Mouse (Mus musculus): ENCODE results near the gene Gpr84.

Gpr84 gene

GRCm38 (mm10) chr15:103310365-103310910, at the start of gene Gpr84:
Gpr84 (minus strand) TSS chr15:103310612.
- DNase-seq = no peak

DNA sequence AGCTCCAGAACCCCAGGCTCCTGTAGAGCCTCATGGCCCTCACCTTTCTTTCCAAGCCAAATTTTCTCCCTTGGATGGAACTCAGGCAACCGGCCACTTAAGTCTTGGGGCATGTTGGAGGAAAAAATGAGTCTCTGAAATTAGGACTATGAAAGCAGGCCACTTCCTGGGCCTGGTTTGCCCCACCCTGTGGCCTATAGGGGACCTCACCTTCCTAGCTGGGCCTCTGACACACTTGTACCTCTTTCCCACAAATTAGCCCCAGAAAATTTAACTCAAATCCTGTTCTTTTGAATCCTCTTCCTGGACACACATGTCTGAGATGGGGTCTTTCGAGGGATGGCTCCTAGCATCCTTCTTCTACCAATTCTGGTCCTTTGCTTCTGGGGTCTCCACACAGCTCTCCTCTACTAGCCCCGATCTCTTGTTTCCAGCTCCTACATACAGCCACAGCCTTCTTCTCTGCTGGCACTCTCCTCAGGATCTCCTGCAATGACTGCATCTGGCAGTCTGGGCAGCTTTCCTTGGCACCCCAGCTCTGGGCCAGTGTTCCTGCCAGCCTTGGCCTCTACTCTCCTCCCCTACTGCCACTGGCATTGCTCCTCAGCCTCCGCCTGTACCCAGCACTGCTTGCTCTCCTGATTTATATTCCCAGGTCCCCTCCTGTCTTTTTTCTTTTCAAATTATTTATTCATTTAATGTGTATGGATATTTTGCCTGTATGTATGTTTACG, 49.6 kb upstream of the Gpr84 start:
- DNase-seq = no peak

- DNase-seq = no peak
Measured at GRCm38 (mm10) chr15:103359122-103359510, 48.7 kb upstream of the Gpr84 start.

GRCm38 (mm10) chr15:103358278-103359121, 48.1 kb upstream of the Gpr84 start:
- DNase-seq = no peak

- DNase-seq = no peak
Measured at GRCm38 (mm10) chr15:103357817-103358216, 47.4 kb upstream of the Gpr84 start.

DNA sequence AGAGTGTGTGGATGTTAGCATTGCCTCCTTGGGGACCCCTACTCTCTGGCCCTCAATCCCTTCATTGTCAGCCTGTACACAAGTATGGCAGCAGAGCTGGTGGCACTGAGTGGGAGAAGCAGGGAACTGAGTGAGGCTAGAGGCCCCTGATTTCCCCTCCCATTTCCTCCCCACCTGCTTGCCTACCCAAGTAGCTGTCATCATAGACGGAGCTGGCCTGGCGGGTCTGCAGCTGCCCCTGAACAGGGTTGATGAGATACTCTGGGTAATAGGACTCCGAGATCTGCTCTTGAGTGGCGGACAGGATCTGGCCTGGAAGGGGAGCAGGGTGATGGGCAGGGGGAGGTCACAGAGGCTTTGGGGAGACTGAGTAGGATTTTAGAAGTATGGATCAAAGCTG, 45.7 kb upstream of the Gpr84 start:
- DNase-seq = no peak

GRCm38 (mm10) chr15:103355420-103355819, 45.0 kb upstream of the Gpr84 start:
- DNase-seq = no peak

- no peak for DNase-seq
Measured at GRCm38 (mm10) chr15:103354690-103355089, 44.3 kb upstream of the Gpr84 start.

DNA sequence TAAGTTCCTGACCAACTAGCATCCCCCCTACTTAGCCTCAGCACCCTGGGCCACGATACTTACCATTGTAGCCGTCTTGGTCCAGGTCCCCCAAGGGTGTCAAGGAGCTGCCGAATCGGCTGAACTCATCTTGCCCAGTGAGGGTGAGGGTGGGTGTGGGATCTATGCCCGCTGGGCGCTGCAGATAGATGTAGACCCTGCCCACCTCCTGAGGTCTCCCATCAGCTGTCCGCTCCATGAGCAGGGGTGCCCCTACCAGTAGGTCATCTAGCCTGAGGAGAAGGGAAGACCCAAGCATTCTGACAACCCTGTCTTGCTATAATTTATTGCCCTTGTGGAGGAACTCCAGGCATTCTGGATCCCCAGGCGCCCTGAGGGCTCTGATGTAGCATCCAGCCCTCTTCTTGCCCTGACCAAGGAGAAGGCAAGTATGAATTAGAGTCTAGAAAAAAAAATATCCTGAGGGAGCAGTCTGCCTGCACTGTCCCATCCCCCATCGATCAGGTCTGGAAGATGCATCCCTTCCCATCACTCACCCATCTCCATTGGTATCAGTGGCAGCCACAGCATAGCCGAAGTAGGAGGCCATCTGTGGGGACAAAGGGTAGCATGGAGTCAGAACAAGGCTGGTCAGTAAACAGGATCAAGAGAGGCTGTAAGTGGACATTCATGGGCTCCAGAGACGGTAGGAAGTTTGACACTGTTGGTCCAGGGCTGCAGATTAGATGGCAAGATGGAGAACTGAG, 43.3 kb upstream of the Gpr84 start:
- DNase-seq = no peak

- DNase-seq = peak; percentile 39
Measured at GRCm38 (mm10) chr15:103352856-103353255, 42.4 kb upstream of the Gpr84 start.

GRCm38 (mm10) chr15:103347275-103347684, 36.9 kb upstream of the Gpr84 start:
- peak; percentile 29 for DNase-seq

DNA sequence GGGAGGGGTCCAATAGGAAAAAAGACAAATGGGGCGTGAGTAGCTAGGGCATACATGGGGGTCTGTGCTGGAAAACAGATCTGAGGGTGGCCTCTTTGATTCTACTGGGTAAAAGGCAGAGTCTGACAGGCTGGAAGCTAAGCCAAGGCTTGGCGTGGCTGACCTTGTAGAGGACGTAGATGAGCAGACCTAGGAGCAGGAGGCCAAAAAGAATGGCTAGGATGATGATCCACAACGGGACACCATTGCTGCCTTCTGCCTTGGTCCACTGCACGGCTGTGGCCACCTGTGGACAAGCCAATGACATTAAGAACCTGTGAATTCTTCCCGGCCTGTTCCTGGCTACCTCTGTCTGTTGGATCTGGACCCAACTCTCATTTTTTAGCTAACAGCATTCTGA, 35.4 kb upstream of the Gpr84 start:
- no peak for DNase-seq

- DNase-seq = no peak
Measured at GRCm38 (mm10) chr15:103343556-103343955, 33.1 kb upstream of the Gpr84 start.

DNA sequence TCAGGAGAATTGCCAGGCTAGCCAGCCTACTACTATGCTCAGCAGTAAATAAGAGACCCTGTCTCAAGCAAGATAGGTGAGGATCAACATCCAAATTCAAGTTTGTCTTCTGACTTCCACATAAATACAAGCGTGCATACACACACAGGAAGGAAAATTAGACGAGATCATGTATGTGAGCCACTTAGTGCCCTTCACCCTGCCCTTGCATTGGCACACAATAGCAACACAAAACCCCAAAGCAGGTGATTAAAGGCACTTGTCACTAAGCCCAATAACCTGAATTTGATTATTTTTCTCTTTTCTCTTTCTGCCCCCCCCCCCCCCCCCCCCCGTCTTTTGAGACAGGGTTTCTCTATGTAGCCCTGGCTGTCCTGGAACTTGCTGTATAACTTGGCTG, 32.6 kb upstream of the Gpr84 start:
- DNase-seq = no peak

GRCm38 (mm10) chr15:103342415-103342814, 32.0 kb upstream of the Gpr84 start:
- peak; percentile 71 for DNase-seq

GRCm38 (mm10) chr15:103341547-103341946, 31.1 kb upstream of the Gpr84 start:
- no peak for DNase-seq

- peak; percentile 27 for DNase-seq
Measured at GRCm38 (mm10) chr15:103340786-103341185, 30.4 kb upstream of the Gpr84 start.

DNA sequence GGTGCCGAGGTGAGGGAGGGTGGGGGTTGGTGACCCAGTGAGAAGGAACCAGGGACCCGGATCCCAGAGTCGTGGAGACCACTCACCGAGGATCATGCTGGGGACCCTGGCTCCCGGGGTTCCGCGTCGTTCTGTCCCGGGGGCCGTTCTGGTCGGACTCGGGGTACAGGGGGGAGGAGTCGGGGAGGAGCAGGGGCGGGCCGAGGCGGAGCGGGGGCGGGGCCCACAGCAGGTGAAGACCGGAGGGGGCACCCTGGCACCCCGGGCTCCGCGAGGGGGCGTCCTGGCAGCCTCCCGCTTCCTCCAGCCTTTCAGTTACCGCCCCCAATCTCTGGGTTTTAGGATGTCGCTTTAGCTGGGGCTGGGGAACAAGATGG, 29.5 kb upstream of the Gpr84 start, which contains the start of gene Zfp385a:
Gene Zfp385a (minus strand): TSS at position 133 of the 377 bp plus-strand sequence.
- peak; percentile 84 for DNase-seq

DNA sequence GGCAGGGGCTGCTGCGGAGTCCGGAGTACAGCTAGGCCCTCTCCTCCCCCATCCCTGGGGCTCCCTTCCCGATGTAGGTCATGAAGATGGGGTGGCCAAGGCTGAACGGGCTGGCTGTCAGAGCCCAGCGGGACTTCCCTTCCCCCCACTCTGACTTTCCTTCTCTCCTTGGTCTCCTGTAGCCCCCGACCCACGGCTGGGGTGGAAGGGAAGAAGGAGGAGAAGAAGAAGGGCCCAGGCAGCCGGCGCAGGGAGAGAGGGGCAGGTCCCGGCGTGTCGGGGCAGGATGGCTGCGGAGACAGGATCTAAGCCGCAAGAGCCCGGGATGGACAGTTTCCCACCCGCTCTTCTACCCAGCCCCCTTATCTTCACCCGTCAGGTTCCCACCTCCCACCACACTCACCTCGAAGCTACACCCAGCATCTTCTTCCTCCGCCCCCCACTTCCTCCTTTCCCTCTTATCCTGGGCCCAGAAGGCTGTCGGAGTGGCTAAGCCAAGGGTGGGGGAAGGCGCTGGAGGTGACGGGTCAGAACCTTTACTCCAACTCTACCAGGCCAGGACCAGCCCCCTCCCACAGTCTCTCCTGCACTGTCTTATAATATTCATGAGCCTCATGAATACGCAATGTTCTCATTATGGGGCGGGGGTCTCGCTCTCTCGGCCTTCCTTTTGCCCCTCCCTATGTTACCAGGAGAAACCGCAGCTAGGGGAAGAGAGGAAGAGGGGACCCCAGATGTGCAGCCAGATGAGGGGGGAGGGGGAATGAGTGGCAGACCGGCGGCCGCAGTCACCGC, 29.0 kb upstream of the Gpr84 start:
- DNase-seq = peak; percentile 43

DNA sequence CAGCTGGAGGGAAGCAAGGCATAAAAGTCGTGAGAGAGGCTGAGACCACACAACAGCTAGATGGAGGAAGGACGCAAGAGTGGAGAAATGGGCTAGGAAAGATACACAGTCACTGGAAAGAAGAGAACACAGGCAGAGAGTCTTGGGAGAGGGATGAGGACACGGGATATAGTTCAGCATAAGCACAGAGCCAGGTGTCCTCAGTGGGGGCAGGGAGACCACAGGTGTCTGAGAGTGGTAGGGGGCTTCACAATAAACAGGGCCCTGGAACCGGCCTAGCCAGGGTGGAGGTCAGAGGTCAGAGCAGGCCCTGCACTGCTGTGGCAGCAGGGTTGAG, 28.4 kb upstream of the Gpr84 start:
- no peak for DNase-seq

DNA sequence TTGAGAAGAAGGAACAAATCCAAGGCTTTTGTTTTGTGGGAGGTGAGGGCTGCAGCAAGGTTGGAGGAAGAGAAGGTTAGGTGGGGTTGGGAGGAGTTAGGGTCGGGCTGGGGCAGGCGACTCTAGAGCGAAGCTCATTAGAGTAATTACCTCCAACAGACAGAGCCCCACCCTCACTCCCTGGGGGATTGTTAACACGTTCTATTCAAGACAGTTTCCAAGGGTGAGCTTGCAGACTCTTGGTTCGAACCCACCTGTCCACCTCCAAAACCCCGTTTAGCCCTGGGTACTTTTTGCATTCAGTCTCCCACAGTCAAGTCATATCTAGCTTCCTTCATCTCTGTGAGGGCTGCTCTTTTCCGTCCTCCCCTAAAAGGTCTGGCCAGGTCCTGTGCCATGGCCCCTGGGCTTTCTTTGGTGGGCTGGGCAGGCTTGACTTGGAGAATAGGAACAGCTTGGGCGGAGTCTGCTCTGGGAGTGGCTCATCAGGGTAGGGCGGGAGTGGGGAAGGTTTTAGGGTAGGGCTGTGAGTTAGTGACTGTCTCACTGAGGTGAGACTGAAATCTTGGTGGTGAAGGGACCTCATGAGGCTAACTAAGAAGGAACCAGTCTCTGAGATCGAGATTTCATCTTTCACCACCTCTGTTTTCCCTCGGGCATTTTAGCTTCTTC, 26.7 kb upstream of the Gpr84 start:
- DNase-seq = no peak
